Mouse (Mus musculus): ENCODE results near the gene Mapk8ip1.

Mapk8ip1 gene

DNA sequence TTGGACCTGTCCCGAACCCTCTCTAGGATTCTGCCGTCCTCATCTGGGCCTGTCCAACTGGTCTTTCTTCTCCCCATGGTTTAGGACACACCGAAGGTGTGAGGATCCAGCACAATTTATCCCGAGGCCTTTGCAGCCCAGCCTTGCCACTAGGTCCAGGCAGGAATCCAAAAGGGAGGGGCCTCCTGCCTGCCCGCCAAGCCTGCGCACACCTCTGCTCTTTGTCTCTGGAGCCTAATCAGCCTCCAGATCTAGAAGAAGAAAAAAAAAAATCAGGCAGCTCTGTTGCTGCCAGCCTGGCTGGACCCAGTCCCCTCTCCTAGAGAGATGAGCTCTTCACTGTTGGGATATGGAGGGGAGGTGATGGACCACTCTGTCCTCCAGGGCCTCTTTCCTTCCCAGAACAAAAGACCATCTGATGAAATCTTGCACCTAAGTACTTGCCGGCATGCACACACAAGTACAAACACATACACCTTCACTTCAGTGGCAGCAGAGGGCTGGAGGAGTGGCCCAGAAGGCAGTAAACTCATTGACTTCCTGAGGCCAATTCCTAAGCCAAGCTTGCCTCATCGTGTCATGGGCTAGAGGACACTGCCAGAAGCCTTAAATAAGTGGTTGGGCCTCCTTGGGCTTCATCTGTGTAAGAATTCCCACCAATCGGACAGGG lies 28.2 kb downstream of the Mapk8ip1 start:
- DNase-seq, result peak; percentile 87

DNA sequence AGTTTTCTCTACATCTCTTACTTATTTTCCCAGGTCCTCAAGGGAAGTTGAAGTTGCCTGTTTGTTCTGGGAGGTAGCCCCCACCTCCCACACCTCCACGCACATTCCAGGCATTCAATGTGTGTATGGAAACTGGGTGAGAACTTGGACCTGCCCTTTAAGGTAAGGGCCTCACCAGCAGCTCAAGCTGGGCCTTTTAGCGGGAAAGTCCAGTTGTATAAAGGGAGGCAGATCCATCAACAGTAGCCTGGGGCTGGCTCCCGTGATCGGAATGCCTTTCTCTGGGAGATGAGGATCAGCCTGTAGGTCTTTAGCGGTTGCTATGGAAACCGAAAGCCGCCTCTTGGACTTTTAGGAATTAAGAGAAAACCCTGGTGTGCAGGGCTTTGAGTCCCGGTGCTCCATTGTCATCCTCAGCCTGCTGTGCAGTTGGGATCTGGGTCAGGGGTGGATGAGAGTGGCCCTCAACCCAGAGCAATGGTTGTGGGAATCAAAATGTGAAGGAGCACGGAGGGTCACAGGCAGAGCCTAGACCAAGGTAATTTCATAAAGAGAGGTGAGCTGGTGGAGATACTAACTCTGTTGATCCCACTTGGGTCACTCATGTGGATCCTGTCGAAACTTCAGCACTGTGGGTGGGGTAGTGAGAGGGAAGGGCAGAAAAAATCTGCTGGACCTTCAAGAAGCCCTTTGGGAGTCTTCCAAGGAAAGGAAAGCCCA lies 28.9 kb downstream of the Mapk8ip1 start:
- DNase-seq, result peak; percentile 14 to 27

DNA sequence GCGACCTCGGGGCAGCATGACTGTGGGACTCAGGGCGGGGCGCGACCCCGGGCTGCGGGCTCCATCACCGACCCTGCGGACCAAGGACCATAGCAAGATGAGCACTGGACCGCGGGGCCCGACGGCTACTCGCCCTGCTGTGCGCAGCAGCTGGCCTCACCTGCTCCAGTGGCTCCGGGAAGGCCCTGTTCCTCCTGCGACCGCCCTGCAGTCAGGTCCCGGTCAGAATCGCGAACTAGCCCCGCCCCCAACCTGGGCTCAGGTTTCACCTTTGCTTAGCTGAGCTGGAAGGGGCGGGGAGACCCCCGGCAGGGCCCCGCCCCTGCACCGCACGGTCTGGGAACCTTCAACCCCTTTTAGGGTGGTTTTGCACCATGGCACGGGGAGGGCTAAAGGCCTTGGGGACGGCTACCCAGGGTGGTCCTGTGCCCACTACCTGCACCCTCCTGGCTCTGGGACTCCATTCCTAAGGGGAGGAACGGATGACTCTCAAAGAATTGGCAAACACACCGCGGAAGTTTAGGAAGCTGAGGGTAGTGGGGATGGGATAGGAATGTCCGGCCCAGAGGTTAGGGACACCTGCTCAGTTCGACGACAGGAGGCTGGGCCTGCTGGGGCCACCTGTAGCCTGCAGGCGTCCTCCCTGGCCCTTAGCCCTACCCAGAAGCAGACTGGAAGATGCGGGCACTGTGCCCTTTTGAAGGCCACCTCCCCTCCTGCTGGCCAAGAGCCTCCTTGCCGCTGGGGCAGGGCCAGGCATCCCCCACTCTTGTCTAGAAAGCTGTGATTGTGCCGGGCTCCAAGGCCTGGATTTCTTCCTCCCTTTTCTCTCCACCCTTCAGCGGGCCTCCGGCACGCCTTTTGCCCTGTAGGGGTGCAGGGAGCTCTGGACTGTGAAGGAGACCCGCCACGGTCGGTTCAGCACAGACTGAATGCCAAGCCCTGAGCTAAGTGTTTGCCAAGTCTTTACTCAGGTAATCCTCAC lies 29.9 kb downstream of the Mapk8ip1 start:
- DNase-seq, result peak; percentile 74 to 80

DNA sequence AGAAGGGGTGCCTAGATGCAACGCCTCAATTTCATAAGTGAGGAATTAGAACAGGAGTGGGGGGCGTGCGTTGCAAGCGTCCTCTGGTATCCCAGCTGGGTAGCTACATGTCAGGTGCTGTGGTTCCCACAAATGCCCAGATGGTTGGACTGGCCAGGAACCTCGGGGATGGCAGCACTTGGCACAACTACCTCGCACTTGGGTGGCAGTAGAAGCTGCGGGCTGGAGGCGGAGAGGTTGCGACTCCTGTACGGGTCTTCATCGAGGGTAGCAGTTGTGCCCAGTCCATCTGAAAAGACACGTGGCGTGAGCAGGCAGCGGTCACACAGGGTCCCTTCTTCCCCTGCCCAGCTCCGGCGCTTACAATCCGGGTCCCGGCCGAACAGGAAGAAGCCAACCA lies 30.7 kb downstream of the Mapk8ip1 start:
- peak; percentile 44 to 47 for DNase-seq

DNA sequence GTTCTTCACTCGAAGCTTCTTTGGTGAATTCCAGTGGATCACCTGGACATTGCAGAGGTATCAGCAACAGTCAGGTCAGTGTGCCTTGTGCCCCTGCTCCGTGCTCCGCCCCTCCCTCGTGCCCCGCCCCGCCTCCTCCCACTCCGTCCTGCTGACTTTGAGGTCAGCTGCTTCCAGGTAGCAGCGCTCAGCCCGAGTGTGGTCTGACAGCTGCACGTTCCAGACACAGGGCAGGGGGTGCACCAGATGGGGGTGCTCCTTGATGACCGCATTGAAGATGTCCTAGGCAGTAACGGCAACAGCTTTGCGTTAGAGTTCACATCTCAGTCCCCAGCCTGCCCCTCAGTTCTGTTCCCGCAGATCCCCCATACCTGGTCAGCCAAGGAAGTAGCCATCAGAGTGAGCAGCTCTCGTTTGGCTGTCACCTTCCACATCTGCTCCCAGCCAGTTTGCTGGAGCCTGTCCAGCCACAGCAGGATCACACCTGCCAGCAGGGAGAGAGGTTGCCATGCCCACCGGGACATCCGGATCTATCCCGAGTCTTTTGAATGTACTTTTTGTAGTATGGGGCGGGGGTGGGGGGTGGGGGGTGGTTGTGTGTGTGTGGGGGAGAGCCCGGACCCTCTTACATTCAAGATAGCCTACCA lies 33.6 kb downstream of the Mapk8ip1 start:
- peak; percentile 20 to 25 for DNase-seq

DNA sequence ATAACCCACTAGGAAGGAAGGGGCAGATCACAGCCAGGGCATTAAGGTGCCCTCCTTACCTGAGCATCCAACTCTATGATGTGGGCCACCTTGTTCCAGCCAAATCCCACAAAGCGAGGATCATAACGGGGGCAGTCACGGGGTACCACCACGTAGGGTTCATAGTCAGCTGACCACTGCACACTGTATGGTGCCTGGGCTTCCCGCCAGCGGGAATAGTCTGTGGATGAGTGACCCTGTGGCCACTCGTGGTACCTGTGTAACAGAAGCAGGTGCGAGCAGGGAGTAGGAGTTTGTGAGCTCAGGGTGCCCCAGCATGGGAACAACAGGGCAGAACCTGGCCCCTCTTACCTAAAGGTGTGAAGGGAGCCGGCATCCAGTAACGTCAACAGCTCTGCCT lies 35.5 kb downstream of the Mapk8ip1 start:
- DNase-seq, result peak in 1 of 2 experiments; percentile 31

DNA sequence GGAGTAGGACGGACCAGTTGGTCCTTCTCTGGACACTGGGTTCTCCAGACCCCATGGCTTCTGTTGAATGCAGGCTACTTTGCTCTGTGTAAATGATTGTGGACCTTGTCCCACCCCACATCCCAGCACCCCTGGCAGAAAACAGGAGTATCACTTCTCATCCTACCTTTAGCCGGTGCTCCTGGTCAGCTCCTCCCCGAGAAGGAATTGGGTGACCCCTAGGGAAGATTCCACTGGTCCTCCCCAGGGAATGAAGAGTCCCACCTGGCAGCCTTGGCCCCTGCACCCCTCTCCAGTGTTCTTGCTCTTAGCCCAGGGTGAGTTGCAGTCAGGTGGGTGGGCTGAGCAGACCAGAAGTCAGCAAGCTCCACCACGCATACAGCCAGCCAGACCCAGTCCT lies 37.0 kb downstream of the Mapk8ip1 start:
- no peak for DNase-seq

DNA sequence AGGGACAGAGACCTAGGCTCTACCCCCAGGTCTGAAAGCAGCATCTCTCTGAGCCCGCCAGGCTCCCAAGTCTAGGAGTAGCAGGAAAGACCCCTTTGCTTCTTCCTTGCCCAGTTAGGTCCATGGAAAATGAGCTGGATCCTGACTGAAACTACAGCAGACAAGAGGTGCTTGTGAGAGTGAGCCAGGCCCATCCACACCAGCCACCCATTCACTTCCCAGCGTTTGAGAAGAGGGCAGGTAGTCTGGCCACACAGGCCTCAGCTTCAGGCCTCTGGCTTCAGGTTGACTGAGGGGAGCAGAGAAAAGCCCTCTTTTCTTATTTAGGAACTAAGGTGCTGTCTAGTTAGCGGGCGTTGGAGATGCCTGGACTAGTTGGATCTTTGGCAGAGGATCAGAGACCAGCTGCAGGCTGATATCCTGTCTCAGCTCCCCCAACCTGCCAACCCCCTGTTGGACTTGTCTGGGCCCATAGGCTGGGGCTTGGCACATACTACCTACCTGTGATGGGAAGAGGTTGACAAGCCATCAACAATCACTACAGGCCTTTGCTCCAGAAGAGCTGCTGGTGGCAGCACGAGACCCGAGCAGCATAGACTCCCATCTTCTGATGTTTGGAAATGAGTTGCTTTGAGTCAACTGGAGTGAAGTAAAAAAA lies 38.4 kb downstream of the Mapk8ip1 start:
- DNase-seq, result peak in 1 of 2 experiments; percentile 37

DNA sequence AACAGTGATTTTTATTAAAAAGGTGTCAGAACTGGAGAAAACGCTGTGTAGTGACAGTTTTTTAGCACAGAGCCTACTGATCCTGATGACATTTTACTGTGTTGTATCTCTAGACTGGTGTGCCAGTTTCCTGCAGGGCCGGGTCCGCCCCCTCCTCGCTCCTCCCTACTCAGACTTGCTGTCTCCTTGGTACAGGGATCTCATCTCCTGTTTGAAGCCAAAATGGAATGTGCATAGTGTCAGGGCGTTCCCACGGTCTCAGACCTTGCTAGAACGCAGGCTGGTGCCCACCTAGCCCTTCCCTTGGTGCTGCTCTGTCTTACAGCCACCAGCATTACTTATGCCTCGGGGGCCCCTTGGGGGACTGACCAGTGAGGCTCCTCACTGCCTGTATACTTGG lies 39.3 kb downstream of the Mapk8ip1 start:
- DNase-seq, result peak in 1 of 2 experiments; percentile 45

DNA sequence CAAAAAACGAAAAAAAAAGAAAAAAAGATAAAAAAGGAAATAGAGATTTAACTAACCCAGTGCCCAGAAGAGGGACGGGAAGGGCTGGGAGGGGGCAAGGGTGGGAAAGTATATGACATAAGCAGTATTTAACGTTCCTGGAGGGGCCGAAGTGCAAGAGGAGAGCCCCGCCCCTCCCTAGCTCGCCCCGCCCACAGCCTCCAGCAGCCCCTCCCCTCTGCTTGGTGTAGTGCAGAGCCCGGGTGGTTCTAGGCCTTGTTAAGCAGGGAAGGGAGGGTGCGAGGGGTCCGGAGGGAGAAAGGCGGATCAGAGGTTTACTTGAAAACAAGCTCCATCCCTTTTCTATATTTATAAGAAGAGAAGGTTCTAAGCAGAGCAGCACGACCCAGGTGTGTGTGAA lies 40.2 kb downstream of the Mapk8ip1 start:
- peak in 1 of 2 experiments; percentile 58 for DNase-seq

DNA sequence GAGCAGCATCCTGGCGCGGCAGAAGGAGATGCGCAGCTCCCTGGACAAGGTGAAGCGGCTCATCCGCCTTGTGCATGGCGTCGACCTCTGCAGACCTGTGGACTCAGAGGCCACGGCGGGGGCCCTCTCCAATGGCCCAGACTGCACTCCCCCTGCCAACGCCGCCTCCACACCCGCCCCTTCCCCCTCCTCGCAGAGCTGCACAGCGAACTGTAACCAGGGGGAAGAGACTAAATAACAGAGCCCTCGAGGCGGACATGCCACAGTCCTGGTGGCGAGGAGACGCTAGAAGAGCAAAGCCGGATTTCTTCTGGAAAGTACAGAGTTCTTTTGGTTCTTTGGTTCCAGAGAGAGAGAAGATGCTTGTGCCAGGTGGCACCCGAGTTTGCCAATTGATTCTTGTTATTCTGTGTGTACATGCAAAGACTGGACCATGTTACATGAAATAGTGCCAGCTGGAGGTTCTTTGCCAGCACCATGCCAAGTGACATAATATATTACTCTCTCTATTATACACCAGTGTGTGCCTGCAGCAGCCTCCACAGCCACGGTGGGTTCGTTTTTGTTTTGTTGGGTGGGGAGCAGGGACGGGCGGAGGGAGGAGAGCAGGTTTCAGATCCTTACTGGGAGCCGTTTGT lies 40.8 kb downstream of the Mapk8ip1 start:
- DNase-seq, result peak; percentile 81 to 82

DNA sequence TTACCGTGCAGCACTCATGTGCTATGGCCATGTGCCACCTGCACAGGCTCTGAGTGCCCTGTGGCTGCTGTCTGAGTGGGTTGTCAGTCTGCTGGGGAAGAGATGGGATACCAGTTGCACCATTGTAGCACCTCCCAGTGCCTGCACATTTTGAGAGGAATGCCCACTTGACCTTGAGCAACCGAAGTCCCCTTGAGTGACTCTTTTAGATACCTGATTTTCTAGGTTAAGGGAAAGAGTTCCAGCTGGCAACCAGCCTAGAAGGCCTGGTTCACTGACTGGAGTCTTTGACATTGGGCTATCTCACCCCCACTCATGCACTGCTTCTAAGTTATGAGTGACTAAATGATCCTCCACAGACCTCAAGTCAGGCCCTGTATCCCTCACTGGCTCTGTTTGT lies 41.8 kb downstream of the Mapk8ip1 start:
- DNase-seq, result peak; percentile 54 to 59

DNA sequence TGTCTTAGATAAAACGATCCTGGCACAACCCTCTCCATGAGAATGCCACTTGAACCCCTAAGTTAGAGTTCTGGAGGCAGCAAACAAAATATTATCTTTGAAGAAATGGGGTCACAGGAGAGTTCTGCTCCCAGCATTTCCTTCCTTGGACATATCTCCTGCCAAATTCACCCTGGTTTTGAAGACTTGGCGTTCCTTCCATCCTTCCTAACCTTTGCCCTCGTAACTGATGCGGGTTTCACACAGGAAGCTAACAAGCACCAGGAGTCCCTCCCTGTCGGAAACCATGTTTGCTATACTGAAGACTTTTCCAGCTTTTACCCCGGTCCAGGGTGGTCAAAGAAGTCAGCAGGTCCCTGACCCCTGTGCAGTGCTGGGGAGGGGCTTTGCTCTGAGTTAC lies 46.8 kb downstream of the Mapk8ip1 start:
- DNase-seq, result no peak

DNA sequence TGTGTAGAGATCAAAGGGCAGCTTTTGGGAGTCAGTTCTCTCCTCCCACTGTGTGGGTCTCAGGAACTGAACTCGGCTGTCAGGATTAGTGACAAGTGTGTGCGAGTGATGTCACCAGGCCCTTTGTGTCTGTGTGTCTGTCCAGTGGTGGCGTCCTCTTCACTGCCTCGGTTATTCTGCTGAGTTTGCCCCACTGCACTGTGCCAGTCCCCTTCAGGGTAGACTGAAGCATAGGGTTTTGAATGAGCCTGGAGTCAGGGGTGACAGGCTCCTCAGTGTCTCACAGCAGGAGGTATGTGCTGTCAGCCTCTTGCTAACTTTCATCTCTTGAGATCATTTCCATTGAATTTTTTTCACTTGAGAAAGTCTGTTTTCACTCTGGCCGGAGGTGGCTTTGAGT lies 47.7 kb downstream of the Mapk8ip1 start:
- DNase-seq, result no peak

DNA sequence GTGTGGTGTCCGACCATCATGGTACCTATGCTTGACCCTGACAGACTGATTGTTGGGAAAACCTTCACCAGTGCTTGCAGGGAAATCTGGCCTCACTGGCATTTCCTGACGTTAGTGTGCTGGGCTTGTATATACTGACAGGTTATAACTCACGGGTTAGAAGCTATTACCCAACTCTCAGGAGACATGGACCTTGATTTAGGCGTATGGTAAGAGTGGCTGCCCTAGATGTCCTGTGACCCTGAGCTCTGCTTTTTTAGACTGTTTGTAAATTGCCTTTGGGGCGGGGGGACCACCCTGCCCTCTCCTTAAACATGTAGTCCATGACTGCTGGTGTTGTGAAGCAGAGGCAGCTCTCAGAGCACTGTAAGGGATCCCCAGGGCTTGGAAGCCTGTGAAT lies 50.4 kb downstream of the Mapk8ip1 start:
- DNase-seq, result no peak

DNA sequence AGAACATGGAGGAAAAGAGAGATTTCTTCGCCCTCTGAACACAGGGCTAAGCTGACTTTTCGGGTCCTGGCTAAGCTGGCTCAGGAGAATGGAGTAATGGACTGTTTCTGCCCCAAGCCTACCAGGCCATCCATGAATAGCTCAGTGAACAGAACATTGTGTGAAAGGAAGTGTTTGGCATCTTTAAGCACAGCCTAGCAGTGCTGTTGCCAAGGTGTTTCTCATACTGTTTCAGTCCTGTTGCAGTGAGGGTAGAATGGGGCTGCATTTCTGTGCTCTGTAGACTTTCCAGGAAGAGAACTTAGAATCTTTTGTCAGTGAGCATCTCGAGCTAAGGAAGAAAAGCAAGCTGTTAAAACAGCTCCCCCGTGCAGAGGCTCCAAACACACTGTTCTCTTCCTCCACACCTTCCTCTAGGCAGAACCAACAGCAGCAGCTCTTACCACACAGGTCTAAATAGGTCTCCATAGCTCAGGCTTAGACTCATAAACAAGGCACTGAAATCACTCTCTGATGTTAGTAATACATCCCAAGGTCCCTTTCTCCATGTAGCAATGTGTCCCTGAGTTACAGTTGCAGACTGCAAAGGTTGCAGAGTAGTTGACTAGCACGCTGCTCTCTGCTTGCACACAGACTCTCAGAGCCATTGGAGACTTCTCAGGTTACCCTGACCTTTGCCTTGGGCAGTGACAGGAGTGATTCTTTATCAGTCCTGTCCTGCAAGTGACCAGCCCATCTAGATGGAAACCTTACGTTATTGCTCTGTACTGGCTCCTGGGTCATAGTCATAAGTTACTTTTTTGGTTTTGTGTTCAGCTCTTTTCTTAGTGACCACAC lies 51.3 kb downstream of the Mapk8ip1 start:
- DNase-seq, result no peak

DNA sequence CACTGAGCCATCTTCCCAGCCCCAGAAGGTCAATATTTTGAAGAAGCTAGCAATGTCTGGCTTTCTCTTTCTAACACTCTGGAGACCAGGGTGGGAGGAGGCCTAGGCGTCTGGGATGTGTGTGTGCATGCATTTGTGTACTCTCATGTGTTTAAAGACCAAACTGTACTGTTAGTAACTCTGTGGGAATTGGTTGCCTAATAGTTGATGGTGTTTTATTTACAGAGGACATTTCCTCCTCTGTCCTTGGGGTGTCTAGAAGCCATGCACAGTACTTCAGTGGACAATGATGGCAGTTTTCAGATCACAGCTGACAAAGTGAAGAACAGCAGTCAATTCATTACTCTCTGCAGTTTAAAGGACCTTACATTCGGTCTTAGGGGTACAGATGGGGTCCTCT lies 53.9 kb downstream of the Mapk8ip1 start:
- no peak for DNase-seq

DNA sequence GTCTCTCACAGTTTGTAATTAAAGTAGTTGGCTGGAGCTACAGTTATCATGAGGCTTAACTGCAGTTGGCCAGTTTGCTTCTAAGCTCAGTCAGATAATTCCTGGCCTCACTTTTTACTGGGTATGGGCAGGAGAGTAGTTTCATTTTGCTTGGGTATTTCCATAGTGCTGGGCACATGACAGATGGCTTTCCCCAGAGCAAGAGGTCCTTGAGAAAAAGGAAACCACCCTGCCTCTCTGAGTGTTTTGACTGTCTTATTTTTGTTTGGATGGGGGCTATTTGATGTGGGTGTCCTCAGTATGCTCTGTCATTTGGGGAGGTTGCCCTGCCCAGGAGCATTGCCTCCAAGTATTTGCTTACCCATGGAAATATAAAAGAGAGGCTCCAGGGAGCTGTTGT lies 58.6 kb downstream of the Mapk8ip1 start:
- DNase-seq, result no peak

All from cerebellum, postnatal 10 days (tissue).